Mouse (Mus musculus): ENCODE measurements at regions not wholly inside any gene's neighbourhood (a gene's known extent, or its start where the extent isn't known, plus 50 kb on each side); places are given as distances from the start of the nearest gene placed in this dataset.

DNA sequence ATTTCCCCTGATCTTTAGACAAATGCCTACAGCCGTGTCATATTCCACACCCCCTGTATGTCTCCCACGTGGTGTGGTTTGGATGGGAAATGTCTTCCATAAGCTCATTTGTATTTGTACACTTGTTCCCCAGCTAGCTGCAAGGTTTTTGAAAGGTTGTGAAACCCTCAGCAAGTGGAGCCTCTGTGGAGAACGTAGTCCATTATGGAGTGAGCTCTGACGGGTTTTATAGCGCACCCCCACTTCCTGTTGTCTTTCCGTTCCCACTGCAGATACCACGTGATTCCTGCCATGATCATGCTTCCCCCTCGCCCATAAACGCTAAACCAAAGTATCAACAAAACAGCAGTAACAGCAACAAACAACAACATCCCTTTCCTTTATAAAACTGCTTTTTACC is 145.6 kb upstream of the Fn1 start:
- no peak overlapping the region for H3K9ac ChIP-seq
- H3K4me3 ChIP-seq: no peak overlapping the region
- H3K36me3 ChIP-seq (ENCODE audit: poor library complexity, severe bottlenecking): no peaks in the 10 kb centered on the region
- H3K4me1 ChIP-seq: 0 out of 2 replicates have a peak, but pooled peaks cover 2% of the 10 kb centered on the region
- no peak overlapping the region for H3K27ac ChIP-seq
- no peak overlapping the region for H3K4me2 ChIP-seq
- WGBS: 83% methylated on average over 9 of the region's 9 CpGs
- H3K9me3 ChIP-seq (replicated peaks): no peaks in the 10 kb centered on the region
- H3K27me3 ChIP-seq: no peaks in the 10 kb centered on the region
- ATAC-seq: no peak

DNA sequence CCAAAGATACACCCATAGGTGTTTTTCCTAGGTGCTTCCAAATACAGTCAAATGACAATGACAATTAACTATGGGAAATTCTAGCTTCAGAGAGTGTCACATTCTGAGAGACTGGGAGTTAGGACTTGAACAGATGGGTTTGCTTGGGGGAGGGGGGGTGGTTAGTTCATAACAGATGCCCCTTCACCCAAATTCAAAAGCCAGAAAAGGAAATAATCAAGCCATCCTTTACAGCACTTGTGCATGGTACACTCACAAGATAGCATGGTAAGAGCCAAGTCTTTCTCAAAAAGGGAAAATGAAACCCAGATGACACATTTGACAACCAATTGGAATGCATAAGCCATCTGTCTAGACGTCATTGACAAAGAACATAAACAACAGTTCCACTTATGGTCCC is 135.4 kb upstream of the Fn1 start:
- H3K36me3 ChIP-seq (ENCODE audit: poor library complexity, severe bottlenecking): no peaks in the 10 kb centered on the region
- no peaks in the 10 kb centered on the region for H3K27me3 ChIP-seq
- H3K9ac ChIP-seq: no peak overlapping the region
- no peaks in the 10 kb centered on the region for H3K9me3 ChIP-seq (replicated peaks)
- H3K4me3 ChIP-seq: no peak overlapping the region
- no peak overlapping the region for H3K4me2 ChIP-seq
- peak; percentile 70; the same call in 1 of the 2 replicates for ATAC-seq
- H3K27ac ChIP-seq: no peak overlapping the region
- 69% methylated on average over 1 of the region's 1 CpGs for WGBS
- no peaks in the 10 kb centered on the region for H3K4me1 ChIP-seq

DNA sequence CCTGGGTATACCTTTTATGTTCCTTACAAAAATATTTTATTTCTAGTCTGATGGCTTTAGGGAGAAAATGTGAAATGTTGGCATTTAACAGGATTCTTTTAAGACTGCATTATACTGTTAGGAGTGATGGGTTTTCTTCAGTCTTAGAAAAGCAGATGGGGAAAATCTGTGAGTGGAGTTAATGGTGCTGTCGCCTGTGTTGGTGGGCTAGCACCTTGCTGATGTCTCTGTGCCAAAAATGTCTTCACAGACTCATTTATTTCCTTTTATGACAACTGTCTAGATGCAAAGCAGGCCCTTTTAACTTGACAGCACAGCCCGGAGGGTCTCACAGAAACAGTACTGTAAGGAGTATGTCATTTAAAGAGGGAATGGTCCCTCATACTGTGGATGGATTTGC is 131.9 kb upstream of the Fn1 start:
- no peak overlapping the region for H3K9ac ChIP-seq
- no peaks in the 10 kb centered on the region for H3K4me1 ChIP-seq
- H3K27me3 ChIP-seq: no peaks in the 10 kb centered on the region
- 87% methylated on average over 2 of the region's 2 CpGs for WGBS
- ATAC-seq: no peak; the same call in 1 of the 2 replicates
- H3K27ac ChIP-seq: no peak overlapping the region
- H3K36me3 ChIP-seq (ENCODE audit: poor library complexity, severe bottlenecking): no peaks in the 10 kb centered on the region
- H3K4me2 ChIP-seq: no peak overlapping the region
- H3K4me3 ChIP-seq: no peak overlapping the region
- no peaks in the 10 kb centered on the region for H3K9me3 ChIP-seq (replicated peaks)

DNA sequence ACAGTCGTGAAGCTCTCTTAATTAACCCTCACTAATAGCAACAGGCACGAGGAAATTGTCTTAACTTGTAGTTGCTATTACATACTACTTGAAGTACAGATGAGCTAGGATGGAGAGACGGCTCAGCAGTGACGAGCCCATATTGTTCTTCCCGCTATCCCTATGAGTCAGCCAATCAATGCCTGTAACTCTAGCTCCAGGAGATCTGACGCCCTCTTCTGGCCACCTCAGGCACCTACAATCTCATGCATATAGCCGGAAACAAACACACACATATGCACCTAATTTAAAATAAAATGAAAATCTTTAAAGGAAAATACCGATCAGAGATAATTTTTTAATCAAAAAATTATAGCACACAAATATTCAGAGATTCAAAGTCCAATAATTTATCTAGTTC is 125.3 kb upstream of the Fn1 start:
- Histone ChIP-seq H3K9ac (no peak overlapping the region), H3K4me3 (no peak overlapping the region), H3K36me3 (ENCODE audit: poor library complexity, severe bottlenecking) (no peaks in the 10 kb centered on the region), H3K4me2 (no peak overlapping the region), H3K4me1 (no peaks in the 10 kb centered on the region), H3K9me3 (replicated peaks) (no peaks in the 10 kb centered on the region), H3K27ac (no peak overlapping the region), H3K27me3 (no peaks in the 10 kb centered on the region)
- ATAC-seq: no peak
- WGBS: 91% methylated on average over 8 of the region's 8 CpGs

DNA sequence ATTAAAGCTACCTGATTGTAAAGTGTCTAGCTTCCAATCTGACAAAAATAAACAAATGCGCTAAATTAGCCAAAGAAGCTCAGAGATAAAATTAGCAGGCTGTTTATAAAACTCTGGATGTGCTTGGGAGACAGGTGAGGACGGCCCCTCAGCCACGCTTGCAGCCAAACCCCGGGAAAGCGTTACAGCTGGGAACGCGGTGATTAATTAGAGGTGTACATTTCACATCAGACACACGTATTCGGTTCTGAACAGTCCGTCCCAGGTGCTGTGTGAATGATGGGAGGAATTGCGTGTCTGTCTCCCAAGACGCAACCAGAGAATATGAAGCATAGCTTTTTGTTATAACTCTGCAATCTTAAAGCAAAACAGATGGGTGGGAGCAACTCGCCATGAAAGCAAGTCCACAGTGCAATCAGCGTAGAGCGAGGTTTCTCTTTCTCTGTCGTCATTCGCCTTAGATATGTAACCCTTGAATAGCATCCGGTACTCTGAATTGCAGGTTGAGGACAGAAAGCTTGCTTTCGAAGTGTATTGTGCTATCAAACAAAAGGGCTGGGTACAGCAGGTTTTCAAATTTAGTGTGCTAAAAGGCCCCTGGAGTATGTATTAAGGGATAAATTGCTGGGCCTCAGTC is 123.0 kb upstream of the Fn1 start:
- no peak overlapping the region for H3K9ac ChIP-seq
- H3K27ac ChIP-seq: 0 out of 2 replicates have a peak overlapping the region, but pooled peaks have one; percentile 48
- peak overlapping the region; percentile 36 for H3K4me2 ChIP-seq
- no peaks in the 10 kb centered on the region for H3K9me3 ChIP-seq (replicated peaks)
- 61% methylated on average over 19 of the region's 19 CpGs for WGBS
- H3K36me3 ChIP-seq (ENCODE audit: poor library complexity, severe bottlenecking): no peaks in the 10 kb centered on the region
- H3K4me3 ChIP-seq: no peak overlapping the region
- ATAC-seq: no peak
- no peaks in the 10 kb centered on the region for H3K27me3 ChIP-seq
- no peaks in the 10 kb centered on the region for H3K4me1 ChIP-seq

DNA sequence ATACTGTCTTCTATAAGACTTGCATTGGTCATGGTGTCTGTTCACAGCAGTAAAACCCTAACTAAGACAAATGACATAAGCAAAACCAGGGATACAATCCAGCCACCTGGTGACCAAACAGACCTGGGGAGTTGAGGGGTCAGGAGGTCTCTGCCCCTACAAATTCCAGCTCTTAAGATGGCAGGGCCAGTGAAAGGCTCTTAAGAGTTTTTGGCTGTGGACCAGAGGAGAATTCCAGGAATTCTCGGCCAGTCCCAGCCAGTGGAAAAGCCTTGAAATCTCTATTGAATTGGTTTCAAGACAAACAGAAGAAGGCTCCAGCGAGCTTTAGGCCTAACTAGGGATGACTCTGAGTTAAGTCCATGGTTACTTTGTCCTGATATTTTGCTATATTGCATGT is 119.5 kb upstream of the Fn1 start:
- Histone ChIP-seq H3K9ac (no peak overlapping the region), H3K4me2 (no peak overlapping the region), H3K4me1 (no peaks in the 10 kb centered on the region), H3K4me3 (no peak overlapping the region), H3K36me3 (ENCODE audit: poor library complexity, severe bottlenecking) (no peaks in the 10 kb centered on the region), H3K27ac (no peak overlapping the region), H3K27me3 (no peaks in the 10 kb centered on the region), H3K9me3 (replicated peaks) (no peaks in the 10 kb centered on the region)
- ATAC-seq: no peak
- WGBS: 70% methylated on average over 2 of the region's 2 CpGs

DNA sequence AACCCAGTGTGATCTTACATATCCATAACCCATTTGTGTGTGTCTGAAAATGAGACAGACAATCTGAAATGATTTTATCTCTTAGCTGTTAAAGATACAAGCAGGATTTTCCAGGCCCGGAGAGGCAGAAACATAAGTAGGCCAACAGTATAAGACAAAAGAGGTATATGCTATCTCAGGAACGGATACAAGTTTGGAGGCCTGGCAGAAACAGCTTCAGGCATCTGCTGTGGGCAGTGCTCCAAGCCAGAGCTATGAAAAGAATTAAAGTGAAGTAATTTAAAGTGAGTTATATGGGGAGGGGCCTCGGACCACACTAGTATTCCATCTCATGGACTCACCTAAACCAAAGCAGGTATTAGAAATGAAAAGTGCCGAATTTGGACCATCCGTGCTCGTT is 118.8 kb upstream of the Fn1 start:
- Histone ChIP-seq H3K9ac (no peak overlapping the region), H3K27me3 (no peaks in the 10 kb centered on the region), H3K9me3 (replicated peaks) (no peaks in the 10 kb centered on the region), H3K4me2 (no peak overlapping the region), H3K4me3 (no peak overlapping the region), H3K27ac (no peak overlapping the region), H3K36me3 (ENCODE audit: poor library complexity, severe bottlenecking) (no peaks in the 10 kb centered on the region), H3K4me1 (no peaks in the 10 kb centered on the region)
- ATAC-seq: no peak
- WGBS: 91% methylated on average over 6 of the region's 6 CpGs

DNA sequence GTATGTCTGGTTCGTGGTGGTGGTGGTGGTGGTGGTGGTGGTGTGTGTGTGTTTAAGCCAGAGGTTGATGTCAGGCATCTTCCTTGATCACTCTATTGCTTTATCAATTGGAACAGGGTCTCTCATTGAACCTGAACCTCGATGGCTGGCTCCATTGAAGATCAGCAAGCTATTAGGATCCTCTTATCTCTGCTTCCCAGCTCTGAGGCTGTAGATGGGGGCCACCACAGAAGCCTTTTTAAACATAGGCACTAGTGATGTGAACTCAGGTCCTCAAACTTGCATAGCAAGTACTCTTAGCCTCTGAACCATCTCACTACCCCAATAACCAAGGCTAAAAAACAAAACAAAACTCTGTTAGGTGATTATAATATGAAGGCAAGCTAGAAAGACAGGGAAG is 116.6 kb upstream of the Fn1 start:
- Histone ChIP-seq H3K4me2 (no peak overlapping the region), H3K27me3 (no peaks in the 10 kb centered on the region), H3K27ac (no peak overlapping the region), H3K9me3 (replicated peaks) (no peaks in the 10 kb centered on the region), H3K9ac (no peak overlapping the region), H3K36me3 (ENCODE audit: poor library complexity, severe bottlenecking) (no peaks in the 10 kb centered on the region), H3K4me3 (no peak overlapping the region), H3K4me1 (no peaks in the 10 kb centered on the region)
- ATAC-seq: no peak
- 83% methylated on average over 2 of the region's 2 CpGs for WGBS

DNA sequence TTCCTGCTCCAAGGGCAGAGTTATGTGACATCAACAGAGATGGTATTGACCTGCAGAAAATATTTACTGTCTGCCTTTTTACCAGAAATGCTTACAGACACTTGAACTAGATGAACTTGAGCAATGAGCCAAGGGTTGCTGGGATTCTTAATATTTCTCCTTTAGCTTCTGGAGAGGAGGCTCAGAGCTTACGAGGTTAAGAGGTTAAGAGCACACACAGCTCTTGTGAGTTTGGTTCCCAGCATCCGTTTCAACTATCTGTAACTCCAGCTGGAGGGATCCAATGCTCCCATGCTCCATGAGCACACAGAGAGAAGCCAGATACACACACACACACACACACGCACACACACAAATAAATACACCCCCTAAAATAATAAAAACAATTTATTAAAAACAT is 114.7 kb upstream of the Fn1 start:
- H3K4me1 ChIP-seq: no peaks in the 10 kb centered on the region
- 77% methylated on average over 3 of the region's 3 CpGs for WGBS
- H3K36me3 ChIP-seq (ENCODE audit: poor library complexity, severe bottlenecking): no peaks in the 10 kb centered on the region
- H3K9ac ChIP-seq: no peak overlapping the region
- no peak for ATAC-seq
- H3K27ac ChIP-seq: no peak overlapping the region
- H3K4me3 ChIP-seq: no peak overlapping the region
- H3K9me3 ChIP-seq (replicated peaks): no peaks in the 10 kb centered on the region
- no peak overlapping the region for H3K4me2 ChIP-seq
- no peaks in the 10 kb centered on the region for H3K27me3 ChIP-seq

DNA sequence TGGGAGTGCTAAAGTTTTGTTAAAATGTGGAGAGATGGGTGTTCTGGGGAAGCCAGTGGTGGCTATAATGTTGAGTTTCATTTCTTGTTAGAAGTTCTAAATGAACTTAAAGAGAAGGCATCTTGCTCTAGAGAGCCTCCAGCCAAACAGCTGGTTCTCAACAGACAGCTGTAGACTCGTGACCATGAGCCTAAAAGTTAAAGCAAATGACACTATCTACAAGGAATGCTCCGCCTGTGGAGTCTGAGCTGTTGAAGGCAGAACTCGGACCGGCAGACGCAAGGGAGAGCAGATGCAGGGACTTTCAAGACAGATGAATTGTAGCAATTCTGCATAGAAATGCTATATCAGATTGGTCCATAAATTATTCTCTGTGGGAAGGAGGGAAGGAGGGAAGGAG is 114.1 kb upstream of the Fn1 start:
- Histone ChIP-seq H3K9ac (no peak overlapping the region), H3K4me3 (no peak overlapping the region), H3K27ac (no peak overlapping the region), H3K36me3 (ENCODE audit: poor library complexity, severe bottlenecking) (no peaks in the 10 kb centered on the region), H3K4me1 (no peaks in the 10 kb centered on the region), H3K9me3 (replicated peaks) (no peaks in the 10 kb centered on the region), H3K27me3 (no peaks in the 10 kb centered on the region), H3K4me2 (no peak overlapping the region)
- ATAC-seq: no peak
- WGBS: 85% methylated on average over 5 of the region's 5 CpGs

DNA sequence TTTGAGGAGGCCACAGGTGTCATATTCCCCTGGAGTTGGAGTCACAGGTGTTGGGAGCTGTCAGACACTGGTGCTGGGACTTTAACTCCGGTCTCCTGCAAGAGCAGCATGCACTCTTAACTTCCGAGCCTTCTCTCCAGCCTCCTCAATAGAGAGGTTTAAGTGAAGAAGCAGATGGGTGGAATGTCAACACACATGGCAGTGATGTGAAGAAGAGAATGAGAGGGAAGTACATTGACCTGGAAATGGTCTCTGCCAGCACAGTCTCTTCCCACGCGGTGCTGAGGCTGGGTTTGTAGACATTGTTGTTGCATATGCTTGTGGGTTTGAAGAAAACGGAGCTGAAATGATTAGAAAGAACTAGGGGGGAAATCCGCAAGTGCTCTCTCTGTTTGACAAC is 112.0 kb upstream of the Fn1 start:
- Histone ChIP-seq H3K4me2 (no peak overlapping the region), H3K9ac (no peak overlapping the region), H3K27me3 (no peaks in the 10 kb centered on the region), H3K27ac (no peak overlapping the region), H3K4me3 (no peak overlapping the region), H3K36me3 (ENCODE audit: poor library complexity, severe bottlenecking) (no peaks in the 10 kb centered on the region), H3K4me1 (no peaks in the 10 kb centered on the region), H3K9me3 (replicated peaks) (no peaks in the 10 kb centered on the region)
- WGBS: 90% methylated on average over 6 of the region's 6 CpGs
- no peak for ATAC-seq

DNA sequence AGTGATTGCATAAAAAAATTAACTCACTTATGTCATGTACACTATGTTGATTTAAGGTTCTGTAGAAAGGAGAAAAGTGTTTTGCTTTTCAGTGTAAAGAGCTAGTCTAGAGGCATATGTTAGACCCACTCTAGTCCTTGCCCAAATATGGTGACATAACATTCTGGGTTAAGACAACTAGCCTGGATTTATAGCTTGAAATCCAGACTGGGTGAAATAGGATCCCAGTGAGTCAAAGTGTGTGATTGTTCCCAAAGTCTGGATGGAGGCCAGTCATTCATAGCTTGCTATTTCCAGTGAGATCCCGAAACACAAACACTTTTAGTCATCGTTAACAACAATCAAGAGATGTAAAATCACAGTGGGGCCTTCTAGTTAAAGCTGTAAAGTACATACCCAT is 110.5 kb upstream of the Fn1 start:
- Histone ChIP-seq H3K4me1 (no peaks in the 10 kb centered on the region), H3K27me3 (no peaks in the 10 kb centered on the region), H3K4me3 (no peak overlapping the region), H3K36me3 (ENCODE audit: poor library complexity, severe bottlenecking) (no peaks in the 10 kb centered on the region), H3K9me3 (replicated peaks) (no peaks in the 10 kb centered on the region), H3K4me2 (no peak overlapping the region), H3K9ac (no peak overlapping the region), H3K27ac (no peak overlapping the region)
- no peak for ATAC-seq
- 65% methylated on average over 2 of the region's 2 CpGs for WGBS

DNA sequence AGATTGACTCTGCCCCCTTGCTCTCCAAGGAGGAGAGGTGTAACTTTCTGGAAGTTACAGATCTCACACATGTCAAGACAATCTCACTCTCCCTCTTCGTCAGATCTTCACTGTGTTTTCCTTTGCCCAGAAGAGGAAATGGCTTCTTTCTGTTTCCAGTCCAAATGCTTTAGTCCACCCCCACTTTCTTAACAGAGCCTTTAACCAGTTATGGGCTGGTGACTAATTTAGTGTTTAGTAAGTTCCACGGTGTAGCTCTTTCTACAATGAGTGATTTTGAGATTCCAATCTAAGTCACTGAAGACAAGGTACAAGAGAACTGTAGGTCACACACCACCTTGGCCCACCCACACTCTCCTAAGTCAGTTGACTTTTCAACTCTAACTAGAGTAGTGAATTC is 107.3 kb upstream of the Fn1 start:
- no peak overlapping the region for H3K27ac ChIP-seq
- H3K4me3 ChIP-seq: no peak overlapping the region
- H3K4me1 ChIP-seq: no peaks in the 10 kb centered on the region
- no peak overlapping the region for H3K9ac ChIP-seq
- no peak overlapping the region for H3K4me2 ChIP-seq
- no peak for ATAC-seq
- H3K36me3 ChIP-seq (ENCODE audit: poor library complexity, severe bottlenecking): no peaks in the 10 kb centered on the region
- 84% methylated on average over 2 of the region's 2 CpGs for WGBS
- no peaks in the 10 kb centered on the region for H3K9me3 ChIP-seq (replicated peaks)
- H3K27me3 ChIP-seq: no peaks in the 10 kb centered on the region
